Mouse (Mus musculus): ENCODE data around the gene Tmem212. TPM values are rescaled to one million over a fixed set of nuclear protein-coding genes. Genes with fewer than 3 reads are reported as not detected.

The Tmem212 gene
- polyA plus RNA-seq, 1 experiment from 2014 or later = not detected

GRCm38 (mm10) chr3:27856288-27856687 lies 39.9 kb downstream of the Tmem212 start:
- peaks cover 28% of the 10 kb centered on the region for H3K4me1 ChIP-seq (replicated peaks)
- no peak overlapping the region for H3K4me3 ChIP-seq
- no peaks in the 10 kb centered on the region for H3K36me3 ChIP-seq
- no peak for DNase-seq (ENCODE audit: low spot score)
- 90% methylated on average over 2 of the region's 2 CpGs for WGBS
- H3K27ac ChIP-seq = no peak overlapping the region
- peaks cover 8% of the 10 kb centered on the region; the same call in 1 of the 2 replicates for H3K9me3 ChIP-seq
- H3K27me3 ChIP-seq (ENCODE audit: insufficient read depth, poor library complexity, severe bottlenecking) = no peaks in the 10 kb centered on the region

- H3K4me3 ChIP-seq = no peak overlapping the region
- DNase-seq (ENCODE audit: low spot score) = no peak
- no peaks in the 10 kb centered on the region for H3K27me3 ChIP-seq (ENCODE audit: insufficient read depth, poor library complexity, severe bottlenecking)
- no peaks in the 10 kb centered on the region for H3K36me3 ChIP-seq
- peaks cover 8% of the 10 kb centered on the region; the same call in 1 of the 2 replicates for H3K9me3 ChIP-seq
- H3K27ac ChIP-seq = no peak overlapping the region
- H3K4me1 ChIP-seq (replicated peaks) = peaks cover 17% of the 10 kb centered on the region
- WGBS = 86% methylated on average over 5 of the region's 5 CpGs
Observed at GRCm38 (mm10) chr3:27854431-27855180, 41.6 kb downstream of the Tmem212 start.

GRCm38 (mm10) chr3:27843266-27843665 lies 52.9 kb downstream of the Tmem212 start:
- H3K36me3 ChIP-seq = no peaks in the 10 kb centered on the region
- no peaks in the 10 kb centered on the region for H3K4me1 ChIP-seq (replicated peaks)
- H3K9me3 ChIP-seq = no peaks in the 10 kb centered on the region
- no peak for DNase-seq (ENCODE audit: low spot score)
- no peaks in the 10 kb centered on the region for H3K27me3 ChIP-seq (ENCODE audit: insufficient read depth, poor library complexity, severe bottlenecking)
- WGBS = 80% methylated on average over 5 of the region's 5 CpGs
- no peak overlapping the region for H3K27ac ChIP-seq
- no peak overlapping the region for H3K4me3 ChIP-seq

GRCm38 (mm10) chr3:27842856-27843255 lies 53.3 kb downstream of the Tmem212 start:
- no peak overlapping the region for H3K27ac ChIP-seq
- no peak for DNase-seq (ENCODE audit: low spot score)
- no peaks in the 10 kb centered on the region for H3K36me3 ChIP-seq
- 67% methylated on average over 5 of the region's 5 CpGs for WGBS
- H3K4me3 ChIP-seq = no peak overlapping the region
- H3K9me3 ChIP-seq = no peaks in the 10 kb centered on the region
- no peaks in the 10 kb centered on the region for H3K4me1 ChIP-seq (replicated peaks)
- no peaks in the 10 kb centered on the region for H3K27me3 ChIP-seq (ENCODE audit: insufficient read depth, poor library complexity, severe bottlenecking)

- H3K27ac ChIP-seq = no peak overlapping the region
- no peaks in the 10 kb centered on the region for H3K36me3 ChIP-seq
- no peak overlapping the region for H3K4me3 ChIP-seq
- 77% methylated on average over 9 of the region's 9 CpGs for WGBS
- no peaks in the 10 kb centered on the region for H3K27me3 ChIP-seq (ENCODE audit: insufficient read depth, poor library complexity, severe bottlenecking)
- no peaks in the 10 kb centered on the region for H3K4me1 ChIP-seq (replicated peaks)
- no peak for DNase-seq (ENCODE audit: low spot score)
- H3K9me3 ChIP-seq = no peaks in the 10 kb centered on the region
Observed at GRCm38 (mm10) chr3:27840311-27840710, 55.9 kb downstream of the Tmem212 start.

- DNase-seq (ENCODE audit: low spot score) = no peak
- no peaks in the 10 kb centered on the region for H3K9me3 ChIP-seq
- 83% methylated on average over 3 of the region's 3 CpGs for WGBS
- H3K4me3 ChIP-seq = no peak overlapping the region
- H3K27me3 ChIP-seq (ENCODE audit: insufficient read depth, poor library complexity, severe bottlenecking) = no peaks in the 10 kb centered on the region
- no peaks in the 10 kb centered on the region for H3K4me1 ChIP-seq (replicated peaks)
- H3K36me3 ChIP-seq = no peaks in the 10 kb centered on the region
- no peak overlapping the region for H3K27ac ChIP-seq
Observed at GRCm38 (mm10) chr3:27839795-27840194, 56.4 kb downstream of the Tmem212 start.

GRCm38 (mm10) chr3:27839231-27839630 lies 56.9 kb downstream of the Tmem212 start:
- WGBS = 91% methylated on average over 9 of the region's 9 CpGs
- no peak for DNase-seq (ENCODE audit: low spot score)
- Histone ChIP-seq H3K4me1 (replicated peaks) (no peaks in the 10 kb centered on the region), H3K9me3 (no peaks in the 10 kb centered on the region), H3K4me3 (no peak overlapping the region), H3K36me3 (no peaks in the 10 kb centered on the region), H3K27me3 (ENCODE audit: insufficient read depth, poor library complexity, severe bottlenecking) (no peaks in the 10 kb centered on the region), H3K27ac (no peak overlapping the region)

- Histone ChIP-seq H3K27me3 (ENCODE audit: insufficient read depth, poor library complexity, severe bottlenecking) (no peaks in the 10 kb centered on the region), H3K36me3 (no peaks in the 10 kb centered on the region), H3K4me1 (replicated peaks) (no peaks in the 10 kb centered on the region), H3K4me3 (no peak overlapping the region), H3K27ac (no peak overlapping the region), H3K9me3 (peaks cover 4% of the 10 kb centered on the region; the same call in 1 of the 2 replicates)
- no peak for DNase-seq (ENCODE audit: low spot score)
- 84% methylated on average over 3 of the region's 3 CpGs for WGBS
Observed at GRCm38 (mm10) chr3:27836297-27836696, 59.9 kb downstream of the Tmem212 start.

- Histone ChIP-seq H3K27ac (no peak overlapping the region), H3K36me3 (no peaks in the 10 kb centered on the region), H3K27me3 (ENCODE audit: insufficient read depth, poor library complexity, severe bottlenecking) (no peaks in the 10 kb centered on the region), H3K4me1 (replicated peaks) (no peaks in the 10 kb centered on the region), H3K9me3 (peaks cover 4% of the 10 kb centered on the region; the same call in 1 of the 2 replicates), H3K4me3 (no peak overlapping the region)
- DNase-seq (ENCODE audit: low spot score) = no peak
- WGBS = 94% methylated on average over 8 of the region's 8 CpGs
Observed at GRCm38 (mm10) chr3:27835786-27836185, 60.4 kb downstream of the Tmem212 start.

- no peak for DNase-seq (ENCODE audit: low spot score)
- no peak overlapping the region for H3K4me3 ChIP-seq
- no peak overlapping the region for H3K27ac ChIP-seq
- 78% methylated on average over 3 of the region's 3 CpGs for WGBS
- H3K4me1 ChIP-seq (replicated peaks) = no peaks in the 10 kb centered on the region
- no peaks in the 10 kb centered on the region for H3K36me3 ChIP-seq
- peaks cover 4% of the 10 kb centered on the region; the same call in 1 of the 2 replicates for H3K9me3 ChIP-seq
- H3K27me3 ChIP-seq (ENCODE audit: insufficient read depth, poor library complexity, severe bottlenecking) = no peaks in the 10 kb centered on the region
Observed at GRCm38 (mm10) chr3:27828755-27829154, 67.4 kb downstream of the Tmem212 start.

- WGBS = 84% methylated on average over 3 of the region's 3 CpGs
- no peaks in the 10 kb centered on the region for H3K36me3 ChIP-seq
- no peak overlapping the region for H3K4me3 ChIP-seq
- no peak for DNase-seq (ENCODE audit: low spot score)
- H3K27ac ChIP-seq = 0 out of 2 replicates have a peak overlapping the region, but pooled peaks have one; percentile 45
- no peaks in the 10 kb centered on the region for H3K4me1 ChIP-seq (replicated peaks)
- H3K27me3 ChIP-seq (ENCODE audit: insufficient read depth, poor library complexity, severe bottlenecking) = no peaks in the 10 kb centered on the region
- peaks cover 4% of the 10 kb centered on the region; the same call in 1 of the 2 replicates for H3K9me3 ChIP-seq
Observed at GRCm38 (mm10) chr3:27827236-27827635, 68.9 kb downstream of the Tmem212 start.

GRCm38 (mm10) chr3:27825985-27826384 lies 70.2 kb downstream of the Tmem212 start:
- 94% methylated on average over 4 of the region's 4 CpGs for WGBS
- no peaks in the 10 kb centered on the region for H3K27me3 ChIP-seq (ENCODE audit: insufficient read depth, poor library complexity, severe bottlenecking)

More at GRCm38 (mm10) chr3:27825985-27826384, 70.2 kb downstream of the Tmem212 start:
- H3K36me3 ChIP-seq = no peaks in the 10 kb centered on the region
- H3K27ac ChIP-seq = no peak overlapping the region
- H3K4me3 ChIP-seq = no peak overlapping the region
- no peaks in the 10 kb centered on the region for H3K4me1 ChIP-seq (replicated peaks)
- DNase-seq (ENCODE audit: low spot score) = no peak
- H3K9me3 ChIP-seq = no peaks in the 10 kb centered on the region
